Mouse (Mus musculus): ENCODE data around the gene Tmed9. TPM values are rescaled to one million over a fixed set of nuclear protein-coding genes. Genes with fewer than 3 reads are reported as not detected.
"Not testable (repeated sequence)": the region's sequence is repeated elsewhere in the genome, so short reads cannot be mapped to it uniquely, and the experiment has no call there.

Gene Tmed9
- polyA plus RNA-seq, 1 experiment: 166 TPM

DNA sequence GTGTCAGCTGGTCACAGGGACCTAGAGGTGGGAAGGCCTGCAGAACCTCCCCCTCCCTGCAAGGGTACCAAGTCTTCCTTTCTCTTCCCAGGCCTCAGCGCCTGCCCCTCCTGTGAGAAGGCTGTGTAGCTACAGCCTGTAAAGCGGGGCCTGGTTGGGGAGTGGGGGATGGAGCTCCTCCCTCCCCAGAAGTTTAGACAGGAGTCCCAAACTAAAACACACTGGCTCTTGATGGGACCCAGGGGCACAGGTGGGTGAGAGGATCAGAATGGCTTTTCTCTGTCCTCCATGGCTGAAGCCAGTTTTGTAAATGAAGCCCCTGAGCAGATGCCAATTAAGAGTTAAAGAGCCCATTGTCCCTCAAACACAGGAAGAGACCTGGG, 34.1 kb downstream of the Tmed9 start:
- no peak for DNase-seq (ENCODE audit: low read depth)

DNA sequence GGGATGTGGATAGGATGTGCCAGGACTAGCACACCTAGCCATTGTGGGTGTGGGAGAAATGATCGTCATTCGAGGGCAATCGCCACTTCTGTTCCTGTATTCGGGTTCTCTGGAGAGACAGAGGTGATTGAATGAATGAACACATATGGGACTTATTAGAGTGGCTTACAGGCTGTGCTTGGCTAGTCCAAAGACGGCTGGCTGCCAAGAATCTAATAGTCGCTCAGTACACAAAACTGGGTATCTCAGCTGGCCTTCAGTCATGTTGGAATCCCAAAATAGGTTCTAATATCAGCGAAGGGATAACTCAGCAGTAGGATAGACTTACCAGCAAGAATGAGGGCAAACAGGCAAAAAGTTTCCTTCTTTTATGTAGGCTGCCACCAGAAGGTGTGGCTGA, 38.5 kb downstream of the Tmed9 start:
- DNase-seq (ENCODE audit: low read depth): no peak

DNA sequence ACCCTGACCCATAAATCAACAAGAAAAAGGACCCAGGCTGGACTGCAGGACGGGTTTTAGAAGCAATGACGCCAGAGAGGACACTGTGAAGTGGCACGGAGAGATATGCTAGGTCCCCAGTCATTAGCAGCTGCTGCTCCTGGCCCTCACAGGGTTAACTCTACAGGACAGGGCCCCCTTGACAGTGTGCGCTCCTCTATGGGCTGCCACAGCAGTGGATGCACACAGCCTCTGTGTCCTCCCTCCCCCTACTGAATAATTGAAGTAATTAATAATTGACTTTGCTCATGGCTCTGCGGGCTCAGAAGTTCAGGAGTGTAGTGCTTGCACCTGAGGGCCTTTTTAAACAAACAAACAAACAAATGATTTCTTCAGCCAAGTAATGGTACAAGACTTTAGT, 39.9 kb downstream of the Tmed9 start:
- no peak for DNase-seq (ENCODE audit: low read depth)

DNA sequence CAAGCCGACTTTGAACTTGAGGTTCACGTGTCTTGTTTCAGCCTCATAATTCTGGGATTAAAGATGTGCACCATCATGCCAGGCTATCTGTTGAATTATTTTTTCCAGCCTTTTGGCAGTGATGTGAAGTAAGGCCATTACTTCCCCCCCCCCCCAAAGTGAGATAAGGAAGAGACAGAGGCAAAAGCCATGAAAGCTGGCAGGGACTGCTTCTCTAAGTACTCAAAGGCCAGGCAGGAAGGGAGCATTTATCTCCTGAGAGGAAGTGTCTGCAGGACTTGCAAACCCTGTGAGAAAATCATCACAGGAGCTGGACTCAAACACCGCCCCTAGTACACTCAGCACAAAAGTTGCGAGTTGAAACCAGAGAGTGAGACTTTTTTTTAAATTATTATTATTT, 45.8 kb downstream of the Tmed9 start:
- no peak for DNase-seq (ENCODE audit: low read depth)

DNA sequence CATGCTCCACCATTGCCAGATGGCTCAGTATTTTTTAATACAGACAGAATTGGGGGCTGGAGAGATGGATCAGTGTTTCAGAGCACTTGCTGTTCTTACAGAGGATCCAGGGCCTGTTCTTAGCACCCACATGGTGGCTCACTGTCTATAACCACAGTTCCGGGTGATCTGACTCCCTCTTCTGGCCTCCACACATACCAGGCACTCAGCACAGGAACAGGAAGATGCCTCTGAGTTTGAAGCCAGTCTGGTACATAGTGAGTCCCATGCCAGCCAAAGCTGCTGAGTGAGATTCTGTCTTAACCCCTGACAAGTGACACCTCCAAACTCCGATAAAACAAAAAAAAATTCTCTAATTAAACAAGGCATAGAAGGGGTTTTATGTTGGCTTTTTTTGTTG, 46.7 kb downstream of the Tmed9 start:
- no peak for DNase-seq (ENCODE audit: low read depth)

DNA sequence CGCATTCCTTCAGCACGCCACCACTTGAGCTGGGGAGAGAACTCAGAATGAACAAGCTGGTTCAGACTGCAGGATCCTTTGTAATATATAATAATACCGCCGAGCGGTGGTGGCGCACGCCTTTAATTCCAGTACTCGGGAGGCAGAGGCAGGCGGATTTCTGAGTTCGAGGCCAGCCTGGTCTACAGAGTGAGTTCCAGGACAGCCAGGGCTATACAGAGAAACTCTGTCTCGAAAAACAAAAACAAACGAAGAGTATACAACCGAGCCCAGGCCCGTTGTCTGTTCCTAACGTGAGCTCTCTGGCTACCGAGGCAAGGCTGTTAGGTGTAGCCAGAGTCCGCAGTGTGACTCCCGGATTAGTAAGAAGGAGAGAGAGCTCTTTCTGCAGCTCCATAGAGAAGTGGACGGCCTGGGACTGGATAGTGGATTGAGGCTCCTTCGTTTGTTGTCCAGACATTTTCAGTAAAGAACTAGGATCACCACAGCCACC, 48.7 kb downstream of the Tmed9 start:
- DNase-seq (ENCODE audit: low read depth): not testable (repeated sequence)

DNA sequence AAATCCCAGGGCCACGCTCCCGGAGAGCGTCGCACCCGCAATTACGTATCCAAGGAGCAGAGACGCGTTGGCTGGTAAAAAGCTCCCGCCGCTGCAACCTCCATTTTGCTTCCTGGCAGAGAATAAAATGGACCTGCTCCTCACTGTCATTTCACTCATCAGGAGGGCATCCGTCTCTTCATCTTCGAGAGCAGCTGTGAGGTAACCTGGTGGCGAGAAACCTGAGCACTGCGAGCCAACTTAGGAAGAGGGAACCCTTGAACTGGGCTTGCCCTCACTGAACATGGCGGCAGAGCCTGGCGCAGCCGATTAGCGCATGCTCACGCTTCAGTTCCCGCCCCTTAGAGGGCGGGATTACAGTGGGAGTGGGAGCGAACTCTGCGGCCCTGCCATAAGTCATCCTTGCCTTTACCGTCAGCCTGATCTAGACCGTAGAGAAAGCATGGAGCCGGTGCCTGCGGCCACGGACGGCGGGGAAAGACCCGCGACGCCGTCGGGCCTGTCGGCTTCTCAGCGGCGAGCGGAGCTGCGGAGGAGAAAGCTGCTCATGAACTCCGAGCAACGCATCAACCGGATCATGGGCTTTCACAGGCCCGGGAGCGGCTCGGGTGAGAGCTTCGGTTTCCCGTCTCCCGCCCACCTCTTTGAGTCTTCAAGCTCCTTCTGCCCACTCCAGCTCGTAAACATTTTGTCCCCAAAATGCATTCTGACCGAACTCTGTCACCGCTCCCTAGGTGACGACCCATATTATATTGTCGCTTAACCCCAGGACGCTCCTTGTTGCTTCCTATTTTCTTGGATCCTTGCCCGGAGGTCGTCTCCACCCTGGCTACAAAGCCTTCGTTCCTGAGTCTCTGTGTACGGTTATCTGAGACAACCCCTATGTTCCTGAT, 49.4 kb downstream of the Tmed9 start, which contains the start of gene Caml:
Gene Caml (plus strand): TSS at position 357 of the 893 bp plus-strand sequence.
- peak; percentile 76 for DNase-seq (ENCODE audit: low read depth)

DNA sequence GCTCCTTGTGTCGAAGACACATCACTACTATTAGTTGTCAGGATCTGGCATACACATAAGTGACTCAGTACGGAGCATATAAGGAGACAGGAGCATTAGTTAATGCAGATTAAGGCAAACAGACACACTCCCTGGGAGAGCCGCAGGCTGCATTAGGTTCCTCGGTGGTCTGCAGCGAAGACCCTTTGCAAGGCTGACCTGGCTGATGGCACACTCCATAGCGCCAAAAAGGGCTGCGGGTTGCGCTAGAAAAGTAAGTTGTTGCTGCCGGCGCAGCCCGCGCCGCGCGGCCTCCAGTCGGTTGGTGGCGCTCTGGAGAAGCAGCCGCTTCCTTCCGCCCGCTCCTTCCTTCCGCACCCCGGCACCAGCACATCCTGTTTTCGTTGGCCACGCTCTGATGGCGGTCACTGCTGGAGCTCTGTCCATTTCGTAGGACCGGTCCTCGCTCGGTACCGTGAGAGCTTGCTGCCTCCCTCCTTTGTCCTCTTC, 61.2 kb downstream of the Tmed9 start, which contains the start of gene Ddx46:
Gene Ddx46 (plus strand): TSS at position 389 of the 489 bp plus-strand sequence.
- DNase-seq (ENCODE audit: low read depth): no peak

DNA sequence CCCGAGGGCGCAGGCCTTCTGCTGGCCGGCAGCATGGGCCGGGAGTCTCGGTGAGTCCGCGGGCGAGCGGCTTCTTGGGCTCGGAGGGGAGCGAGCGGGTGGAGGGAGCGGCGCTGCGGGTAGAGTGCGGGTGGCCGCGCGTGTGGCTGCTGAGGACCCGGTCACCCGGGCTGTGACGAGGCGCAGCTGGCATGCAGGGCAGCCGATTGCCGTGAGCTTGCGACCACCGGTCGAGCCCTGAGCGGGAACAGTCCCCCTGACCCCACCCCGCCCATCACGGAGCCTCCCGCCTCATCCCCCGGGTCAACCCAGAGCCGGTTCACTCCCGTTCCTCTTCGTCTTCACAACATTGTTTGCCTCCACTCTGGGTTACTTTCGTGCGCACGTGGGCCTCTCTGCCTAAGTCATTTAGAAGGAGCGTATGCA, 61.6 kb downstream of the Tmed9 start:
- no peak for DNase-seq (ENCODE audit: low read depth)

DNA sequence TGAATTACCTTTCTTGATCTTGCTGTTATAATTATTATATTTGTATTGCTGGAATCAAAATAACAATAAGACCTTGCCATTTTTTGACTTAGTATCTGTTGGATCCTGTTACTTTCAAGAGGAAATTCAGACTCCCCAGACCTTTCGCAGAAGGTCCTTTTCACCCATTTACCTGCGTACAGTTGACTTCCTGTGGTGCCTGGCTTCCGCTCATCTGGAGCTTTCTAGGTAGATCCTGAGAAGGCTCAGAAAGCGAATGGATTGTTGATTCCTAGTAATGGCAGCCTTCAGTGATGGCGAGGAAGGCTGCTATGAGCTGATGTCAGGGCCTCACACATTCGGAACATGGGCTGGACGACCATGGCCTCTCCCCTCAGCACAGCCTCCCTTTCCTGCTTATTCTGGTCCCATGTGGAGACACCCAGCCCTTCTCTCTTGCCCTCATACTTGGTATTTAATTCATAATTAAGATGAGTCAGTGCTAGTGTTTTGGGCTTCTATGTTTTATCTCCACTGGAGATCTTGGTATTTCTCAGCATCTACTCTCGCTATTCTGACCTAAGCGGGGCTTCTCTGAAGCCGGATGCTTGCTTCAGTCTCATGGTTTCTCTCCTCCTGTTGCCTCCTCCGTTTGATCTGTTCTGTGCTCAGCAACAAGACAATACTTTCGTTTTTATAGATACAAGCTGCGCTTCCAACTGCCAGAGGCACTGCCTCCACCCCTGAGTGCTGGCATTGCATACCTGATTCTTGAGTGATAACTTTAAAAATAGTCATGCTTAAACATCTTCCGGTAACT, 62.9 kb downstream of the Tmed9 start:
- DNase-seq (ENCODE audit: low read depth): no peak

DNA sequence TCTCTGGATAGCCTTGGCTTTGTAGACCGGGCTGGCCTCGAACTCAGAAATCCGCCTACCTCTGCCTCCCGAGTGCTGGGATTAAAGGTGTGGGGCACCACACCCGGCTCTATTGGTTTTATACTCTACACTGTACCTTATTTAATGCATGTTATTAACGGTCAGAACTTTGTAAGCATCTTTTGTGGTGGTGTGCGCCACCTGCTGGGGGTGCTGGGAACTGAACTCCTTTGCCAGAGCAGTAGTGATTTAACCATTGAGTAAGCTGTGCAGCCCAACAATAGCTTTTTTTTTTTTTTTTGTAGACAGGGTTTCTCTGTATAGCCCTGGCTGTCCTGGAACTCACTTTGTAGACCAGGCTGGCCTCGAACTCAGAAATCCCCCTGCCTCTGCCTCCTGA, 66.9 kb downstream of the Tmed9 start:
- not testable (repeated sequence) for DNase-seq (ENCODE audit: low read depth)

DNA sequence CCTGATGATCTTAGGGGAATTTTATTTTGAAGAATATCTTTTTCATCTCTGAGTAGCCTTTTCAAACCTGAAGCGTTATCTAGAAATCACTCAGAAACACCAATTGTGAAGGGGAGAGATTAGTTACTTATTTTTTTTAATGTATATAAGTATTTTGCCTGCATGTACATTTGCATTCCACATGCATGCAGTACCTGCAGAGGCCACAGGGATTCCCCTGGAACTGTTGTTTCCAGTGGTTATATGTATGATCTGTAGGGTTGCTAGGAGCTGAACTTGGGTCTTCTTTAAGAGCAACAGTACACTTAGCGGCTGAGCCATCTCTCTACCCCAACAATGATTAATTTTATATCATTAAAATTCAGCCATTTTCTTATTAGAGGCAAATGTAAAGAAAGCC, 71.0 kb downstream of the Tmed9 start:
- no peak for DNase-seq (ENCODE audit: low read depth)

Other genes with a start within 250 kb of the Tmed9 start
- 1.3 and 2.2 TPM in 2 replicates for gene Mxd3, start 243.9 kb upstream of the Tmed9 start, polyA plus RNA-seq (2012; rRNA removed)
- gene Lman2, start 210.9 kb upstream of the Tmed9 start, polyA plus RNA-seq (2012; rRNA removed): 319 and 353 TPM in 2 replicates
- gene Rgs14, start 204.0 kb upstream of the Tmed9 start, polyA plus RNA-seq (2012; rRNA removed): 2.4 and 2.8 TPM in 2 replicates
- gene Slc34a1, start 175.5 kb upstream of the Tmed9 start, polyA plus RNA-seq (2012; rRNA removed): 0.34 and 0.91 TPM in 2 replicates
- gene Pfn3, start 158.5 kb upstream of the Tmed9 start, polyA plus RNA-seq (2012; rRNA removed): 0.26 and 0.49 TPM in 2 replicates
- gene F12, start 146.9 kb upstream of the Tmed9 start, polyA plus RNA-seq (2012; rRNA removed): 0.12 and 0.55 TPM in 2 replicates
- gene Grk6, start 128.7 kb upstream of the Tmed9 start, polyA plus RNA-seq (2012; rRNA removed): 36.1 and 44.1 TPM in 2 replicates
- gene Prr7, start 109.5 kb upstream of the Tmed9 start, polyA plus RNA-seq (2012; rRNA removed): 1.9 and 3.4 TPM in 2 replicates
- 20.5 and 24.4 TPM in 2 replicates for gene Dbn1, start 85.6 kb upstream of the Tmed9 start, polyA plus RNA-seq (2012; rRNA removed)
- gene Pdlim7, start 60.1 kb upstream of the Tmed9 start, polyA plus RNA-seq (2012; rRNA removed): 79.3 and 81.5 TPM in 2 replicates
- 5.5 and 6.7 TPM in 2 replicates for gene Dok3, start 44.4 kb upstream of the Tmed9 start, polyA plus RNA-seq (2012; rRNA removed)
- 52.7 and 53.6 TPM in 2 replicates for gene Ddx41, start 37.1 kb upstream of the Tmed9 start, polyA plus RNA-seq (2012; rRNA removed)
- gene Fam193b, start 2.6 kb upstream of the Tmed9 start, polyA plus RNA-seq (2012; rRNA removed): 51.3 and 57.7 TPM in 2 replicates
- gene B4galt7, start 26.2 kb downstream of the Tmed9 start, polyA plus RNA-seq (2012; rRNA removed): 20.3 and 25.3 TPM in 2 replicates
- gene Caml, start 49.3 kb downstream of the Tmed9 start, polyA plus RNA-seq (2012; rRNA removed): 29.0 and 30.2 TPM in 2 replicates
- 13.6 and 13.9 TPM in 2 replicates for gene Ddx46, start 61.3 kb downstream of the Tmed9 start, polyA plus RNA-seq (2012; rRNA removed)
- 35.5 and 35.6 TPM in 2 replicates for gene B230219D22Rik, start 119.4 kb downstream of the Tmed9 start, polyA plus RNA-seq (2012; rRNA removed)
- gene Txndc15, start 140.9 kb downstream of the Tmed9 start, polyA plus RNA-seq (2012; rRNA removed): 57.4 and 58.7 TPM in 2 replicates
- 22.1 and 30.1 TPM in 2 replicates for gene Pcbd2, start 153.6 kb downstream of the Tmed9 start, polyA plus RNA-seq (2012; rRNA removed)
- gene Catsper3, start 210.8 kb downstream of the Tmed9 start, polyA plus RNA-seq (2012; rRNA removed): 0.41 and 0.66 TPM in 2 replicates

Data from gonadal fat pad, adult 2 months (tissue).